Mouse (Mus musculus): ENCODE data around the gene Aknad1. TPM values are rescaled to one million over a fixed set of nuclear protein-coding genes. Genes with fewer than 3 reads are reported as not detected.

Aknad1 gene
- total and polyA plus RNA-seq, 3 experiments = not detected

DNA sequence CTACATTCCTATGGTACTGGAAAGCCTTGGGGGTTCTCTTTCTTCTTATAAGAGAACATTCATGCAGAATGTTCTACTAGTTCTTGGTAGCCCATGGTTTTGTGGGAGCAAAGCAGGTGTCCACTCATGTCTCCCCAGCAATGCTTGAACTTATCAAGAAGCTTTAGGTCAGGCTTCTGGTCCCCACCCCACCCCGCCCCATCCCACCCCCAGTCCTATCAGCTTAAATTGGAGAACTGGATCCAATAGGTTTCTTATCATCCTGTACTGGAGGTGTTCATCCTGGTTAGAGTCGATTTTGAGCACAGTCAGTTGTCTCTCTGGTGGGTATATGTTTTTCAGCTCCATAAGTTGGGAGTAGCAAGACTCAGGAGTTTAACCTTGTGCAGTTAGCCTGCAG is 16.1 kb downstream of the Aknad1 start:
- Histone ChIP-seq H3K9ac (ENCODE audit: insufficient read depth, low read depth) (no peak overlapping the region), H3K36me3 (replicated peaks in 1 of 2; ENCODE audit: control insufficient read depth in 1 of 2, insufficient read depth in 1 of 2, low read length in 1 of 2) (no peaks in the 10 kb centered on the region), H3K4me3 (replicated peaks in 1 of 3; ENCODE audit: low read depth in 2 of 3, low read length in 2 of 3, poor library complexity in 1 of 3) (no peak overlapping the region), H3K4me1 (ENCODE audit: control insufficient read depth in 1 of 2, insufficient read depth in 2 of 2) (no peaks in the 10 kb centered on the region), H3K79me2 (replicated peaks; ENCODE audit: control insufficient read depth, extremely low read depth, insufficient read depth, poor library complexity, severe bottlenecking) (no peaks in the 10 kb centered on the region), H3K4me2 (ENCODE audit: insufficient read depth, low read depth, poor library complexity, severe bottlenecking) (no peak overlapping the region), H3K27me3 (replicated peaks) (no peaks in the 10 kb centered on the region), H3K9me3 (replicated peaks; ENCODE audit: low read length) (no peaks in the 10 kb centered on the region), H3K27ac (ENCODE audit: insufficient read depth, low read depth) (no peak overlapping the region)
- DNase-seq (ENCODE audit: extremely low read depth) = no peak
- in situ Hi-C loops (cut with MboI; ENCODE audit: low pct_ligation_motif_present, low pct_unique_long_range_greater_than_20kb, low sequenced_read_pairs) (no loop called here), dilution Hi-C loops (cut with MboI; ENCODE audit: extremely low pct_ligation_motif_present, extremely low pct_unique_long_range_greater_than_20kb, low sequenced_read_pairs) (no loop called here)
- TF ChIP-seq SMC3 (IDR thresholded peaks at IDR 0.05; ENCODE audit: low read depth, low read length) (no peak), POLR2AphosphoS2 (IDR thresholded peaks at IDR 0.05; ENCODE audit: low read depth, low read length) (no peak), E2F4 (IDR thresholded peaks at IDR 0.05; ENCODE audit: insufficient replicate concordance, low read depth, low read length) (no peak), ZC3H11A (IDR thresholded peaks at IDR 0.05; ENCODE audit: low read depth, low read length) (no peak), JUN (IDR thresholded peaks at IDR 0.05; ENCODE audit: insufficient read depth, low read depth, low read length) (no peak), EP300 (IDR thresholded peaks at IDR 0.05; ENCODE audit: low read length) (no peak), RCOR1 (conservative IDR thresholded peaks at IDR 0.05; ENCODE audit: low read depth, low read length) (no peak), CTCF (conservative IDR thresholded peaks at IDR 0.05 in 1 of 2, IDR thresholded peaks at IDR 0.05 in 1 of 2; ENCODE audit: low read depth in 2 of 2, low read length in 2 of 2) (no peak), UBTF (IDR thresholded peaks at IDR 0.05; ENCODE audit: low read depth, low read length) (no peak), MAFK (IDR thresholded peaks at IDR 0.05; ENCODE audit: insufficient replicate concordance, low read length) (no peak), RAD21 (IDR thresholded peaks at IDR 0.05; ENCODE audit: low read depth, low read length) (no peak), USF1 (IDR thresholded peaks at IDR 0.05; ENCODE audit: low read depth, low read length) (no peak), GABPA (IDR thresholded peaks at IDR 0.05; ENCODE audit: insufficient replicate concordance, low read depth, low read length) (no peak), ELF1 (IDR thresholded peaks at IDR 0.05; ENCODE audit: low read depth, low read length) (no peak), MAZ (IDR thresholded peaks at IDR 0.05; ENCODE audit: low read depth, low read length) (no peak), MYC (IDR thresholded peaks at IDR 0.05; ENCODE audit: low read depth, low read length) (no peak), KAT2A (IDR thresholded peaks at IDR 0.05; ENCODE audit: insufficient replicate concordance, low read length) (no peak), PAX5 (IDR thresholded peaks at IDR 0.05; ENCODE audit: low read length) (no peak), JUND (conservative IDR thresholded peaks at IDR 0.05; ENCODE audit: low read depth, low read length) (no peak)

DNA sequence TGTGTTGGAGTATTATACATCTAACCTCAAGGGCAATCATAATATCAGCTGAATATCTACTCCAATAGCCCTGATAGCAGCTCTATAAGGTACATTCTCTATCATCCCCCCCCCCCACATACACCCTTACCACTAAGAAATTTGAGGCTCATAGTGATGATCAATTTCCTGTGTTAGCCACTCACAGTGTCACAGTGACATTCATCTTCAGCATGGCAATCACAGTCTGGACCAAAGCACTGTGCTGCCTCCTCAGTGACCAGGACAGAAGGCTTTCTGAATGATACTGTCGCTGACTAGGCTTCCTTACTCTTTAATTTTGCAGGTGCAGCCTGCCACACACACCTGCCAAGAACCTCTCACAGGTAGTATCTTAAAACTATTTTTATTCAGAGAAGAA is 16.7 kb downstream of the Aknad1 start:
- in situ Hi-C loops (cut with MboI; ENCODE audit: low pct_ligation_motif_present, low pct_unique_long_range_greater_than_20kb, low sequenced_read_pairs) = no loop called here
- Histone ChIP-seq H3K9me3 (replicated peaks; ENCODE audit: low read length) (no peaks in the 10 kb centered on the region), H3K4me2 (ENCODE audit: insufficient read depth, low read depth, poor library complexity, severe bottlenecking) (no peak overlapping the region), H3K4me1 (ENCODE audit: control insufficient read depth in 1 of 2, insufficient read depth in 2 of 2) (no peaks in the 10 kb centered on the region), H3K27ac (ENCODE audit: insufficient read depth, low read depth) (no peak overlapping the region), H3K27me3 (replicated peaks) (no peaks in the 10 kb centered on the region), H3K9ac (ENCODE audit: insufficient read depth, low read depth) (no peak overlapping the region), H3K36me3 (replicated peaks in 1 of 2; ENCODE audit: control insufficient read depth in 1 of 2, insufficient read depth in 1 of 2, low read length in 1 of 2) (no peaks in the 10 kb centered on the region), H3K79me2 (replicated peaks; ENCODE audit: control insufficient read depth, extremely low read depth, insufficient read depth, poor library complexity, severe bottlenecking) (no peaks in the 10 kb centered on the region), H3K4me3 (replicated peaks in 1 of 3; ENCODE audit: low read depth in 2 of 3, low read length in 2 of 3, poor library complexity in 1 of 3) (no peak overlapping the region)
- dilution Hi-C loops (cut with MboI; ENCODE audit: extremely low pct_ligation_motif_present, extremely low pct_unique_long_range_greater_than_20kb, low sequenced_read_pairs) = no loop called here
- TF ChIP-seq JUN (IDR thresholded peaks at IDR 0.05; ENCODE audit: insufficient read depth, low read depth, low read length) (no peak), MAFK (IDR thresholded peaks at IDR 0.05; ENCODE audit: insufficient replicate concordance, low read length) (no peak), USF2 (conservative IDR thresholded peaks at IDR 0.05; ENCODE audit: low read depth, low read length) (no peak), ZNF384 (IDR thresholded peaks at IDR 0.05; ENCODE audit: low read depth, low read length) (no peak), TCF12 (IDR thresholded peaks at IDR 0.05; ENCODE audit: low read depth, low read length) (no peak), EP300 (IDR thresholded peaks at IDR 0.05; ENCODE audit: low read length) (no peak), GABPA (IDR thresholded peaks at IDR 0.05; ENCODE audit: insufficient replicate concordance, low read depth, low read length) (no peak), MAX (IDR thresholded peaks at IDR 0.05; ENCODE audit: low read length) (no peak), IRF4 (IDR thresholded peaks at IDR 0.05; ENCODE audit: low read depth, low read length) (no peak), TBP (conservative IDR thresholded peaks at IDR 0.05; ENCODE audit: low read depth, low read length) (no peak)
- no peak for DNase-seq (ENCODE audit: extremely low read depth)
